Mouse (Mus musculus) mesoderm, embryonic 11.5 days (tissue): ENCODE data around the gene Ikzf1.

Experiments
- DNase-seq: peaks from one replicate; pipeline ENCODE4 v3.0.0-alpha.2; 2012; ENCODE audit warnings: low read depth, low spot score

The Ikzf1 gene

GRCm38 (mm10) chr11:11808820-11809403 is 124.1 kb downstream of the Ikzf1 start, which contains the start of gene Fignl1:
Gene Fignl1 (minus strand): TSS chr11:11808962.
- DNase-seq: peak; percentile 99

GRCm38 (mm10) chr11:11809404-11810175 is 124.8 kb downstream of the Ikzf1 start:
- DNase-seq: peak; percentile 81

GRCm38 (mm10) chr11:11811906-11812480 is 127.2 kb downstream of the Ikzf1 start:
- peak; percentile 89 for DNase-seq

- no peak for DNase-seq
Measured at GRCm38 (mm10) chr11:11815737-11816136, 130.9 kb downstream of the Ikzf1 start.

GRCm38 (mm10) chr11:11818797-11819196 is 134.0 kb downstream of the Ikzf1 start:
- no peak for DNase-seq

- DNase-seq: no peak
Measured at GRCm38 (mm10) chr11:11819206-11819605, 134.4 kb downstream of the Ikzf1 start.

- peak; percentile 94 for DNase-seq
Measured at GRCm38 (mm10) chr11:11820251-11820650, 135.4 kb downstream of the Ikzf1 start.

- no peak for DNase-seq
Measured at GRCm38 (mm10) chr11:11820737-11821136, 135.9 kb downstream of the Ikzf1 start.

GRCm38 (mm10) chr11:11821387-11821975 is 136.7 kb downstream of the Ikzf1 start:
- peak; percentile 97 for DNase-seq
